Mouse (Mus musculus) frontal cortex, postnatal 10 days (tissue): ENCODE measurements around the gene Stat2.
A peak's percentile ranks its signal among the peaks of the same experiment; 100 is the strongest.
"Not testable (repeated sequence)": the region's sequence is repeated elsewhere in the genome, so short reads cannot be mapped to it uniquely, and the experiment has no call there.

ENCODE experiments used
- DNase-seq, 2 experiments: peaks; one replicate each; pipeline ENCODE4 v3.0.0; 2022; ENCODE audit warnings: low spot score in 2 of 2, mixed read lengths in 1 of 2

Gene Stat2

DNA sequence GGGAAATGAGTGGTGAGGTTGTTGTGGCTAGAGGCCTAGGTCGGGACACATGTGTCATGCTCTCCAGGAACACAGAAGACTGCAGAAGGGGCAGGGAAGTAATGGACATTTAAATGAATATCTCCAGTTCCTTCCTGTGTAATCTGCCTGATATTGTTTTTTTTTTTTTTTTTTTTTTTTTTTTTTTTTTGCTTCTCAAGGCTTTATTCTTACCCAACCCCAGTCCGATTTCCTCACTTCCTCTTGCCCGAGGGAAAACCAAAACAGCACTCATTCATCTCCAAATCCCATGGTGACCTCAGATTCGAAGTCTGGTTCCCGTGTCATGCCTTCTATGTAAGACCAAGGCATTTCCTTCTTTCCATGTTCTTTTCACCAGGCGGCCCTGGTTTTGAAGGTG is 27.9 kb downstream of the Stat2 start:
- DNase-seq: no peak

DNA sequence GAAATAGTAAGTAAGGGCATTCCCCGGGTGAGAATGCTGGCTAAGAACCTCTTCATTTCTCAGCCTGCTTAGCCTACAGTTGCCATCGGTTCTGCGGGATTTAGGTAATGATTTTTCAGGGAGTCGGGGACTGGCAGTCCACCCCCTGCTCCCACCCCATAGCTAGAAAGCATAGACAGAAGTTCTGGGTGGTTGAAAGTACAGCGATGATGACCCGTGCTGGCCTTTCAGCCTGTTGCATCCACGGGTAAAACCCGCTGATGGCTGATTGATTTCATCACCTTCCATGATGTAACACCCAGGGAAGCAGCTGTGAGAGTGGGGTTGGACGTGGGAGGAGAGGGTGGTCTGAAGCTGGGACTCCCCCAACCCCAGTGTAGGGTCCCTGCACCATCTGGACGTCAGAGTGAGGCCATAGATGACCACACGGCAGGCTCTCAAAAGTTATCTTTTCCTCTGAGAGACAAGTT is 28.4 kb downstream of the Stat2 start, which contains the start of gene Il23a:
Il23a (minus strand) TSS at position 51 of the 470 bp plus-strand sequence.
- no peak for DNase-seq

DNA sequence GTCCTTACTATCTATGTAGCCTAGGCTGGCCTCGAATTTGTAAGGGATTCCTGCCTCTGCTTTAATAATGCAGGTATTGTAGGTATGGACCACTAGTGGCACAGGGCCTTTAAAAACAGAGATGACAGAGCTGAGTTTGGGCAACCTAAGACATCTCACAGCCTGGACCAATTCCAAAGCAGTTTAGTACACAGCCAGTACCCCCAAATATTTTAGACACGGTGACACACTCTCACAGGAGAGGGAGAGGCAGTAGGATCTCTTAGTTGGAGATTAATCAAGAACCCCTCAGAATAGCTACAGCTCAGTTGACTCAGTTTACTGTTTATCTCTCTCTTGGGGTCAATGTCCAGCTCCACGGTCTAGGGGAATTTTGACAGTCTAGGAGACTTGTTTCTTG is 32.0 kb downstream of the Stat2 start:
- no peak for DNase-seq

- DNase-seq: no peak
Measured at GRCm38 (mm10) chr10:128302785-128303125, 32.4 kb downstream of the Stat2 start.

DNA sequence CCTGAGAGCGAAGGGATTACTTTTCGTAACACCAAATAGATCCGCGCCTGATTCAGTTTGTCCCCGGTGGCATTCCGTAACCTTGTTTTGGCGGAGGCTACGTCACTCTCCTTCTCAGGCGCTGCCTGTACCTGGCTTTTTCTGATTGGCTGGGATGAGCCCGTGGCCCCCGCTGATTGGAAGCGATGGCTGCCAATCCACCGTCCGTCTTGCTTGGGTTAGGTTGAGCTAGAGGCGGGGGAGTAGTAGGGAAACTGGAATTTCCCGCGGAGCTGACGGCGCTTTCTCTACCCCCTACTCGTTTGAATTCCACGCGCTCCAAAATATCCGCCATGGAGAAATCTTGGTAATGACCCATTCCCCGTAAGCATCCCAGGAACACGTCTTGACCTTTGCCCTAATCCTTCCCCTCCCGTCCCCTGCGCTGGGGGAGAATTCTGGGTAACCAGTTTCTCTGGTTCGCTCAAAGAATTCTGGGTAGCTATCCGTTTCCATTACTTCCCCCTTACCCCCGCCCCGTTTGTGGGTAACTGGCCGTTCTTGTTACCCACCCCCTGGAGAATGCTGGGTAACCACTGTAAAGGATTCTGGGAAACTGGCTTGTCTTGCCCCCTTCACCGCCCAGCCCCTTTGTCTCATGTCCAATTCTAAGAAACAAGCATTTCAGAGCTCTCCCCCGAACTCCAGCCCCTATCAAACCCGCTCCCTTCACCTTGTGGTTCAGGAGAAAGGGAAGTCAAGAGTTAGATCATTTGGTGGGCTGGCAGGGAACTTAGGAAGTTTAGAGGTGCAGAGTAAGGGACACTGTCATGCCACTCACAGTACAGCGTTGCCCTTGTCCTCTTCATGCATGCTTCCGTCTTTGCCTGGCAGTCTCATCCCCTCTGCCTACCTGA is 33.0 kb downstream of the Stat2 start, which contains the start of gene Pan2:
Pan2 (plus strand) TSS at position 210 of the 896 bp plus-strand sequence.
- DNase-seq: peak; percentile 100

GRCm38 (mm10) chr10:128309654-128310053 is 39.3 kb downstream of the Stat2 start:
- DNase-seq: no peak

DNA sequence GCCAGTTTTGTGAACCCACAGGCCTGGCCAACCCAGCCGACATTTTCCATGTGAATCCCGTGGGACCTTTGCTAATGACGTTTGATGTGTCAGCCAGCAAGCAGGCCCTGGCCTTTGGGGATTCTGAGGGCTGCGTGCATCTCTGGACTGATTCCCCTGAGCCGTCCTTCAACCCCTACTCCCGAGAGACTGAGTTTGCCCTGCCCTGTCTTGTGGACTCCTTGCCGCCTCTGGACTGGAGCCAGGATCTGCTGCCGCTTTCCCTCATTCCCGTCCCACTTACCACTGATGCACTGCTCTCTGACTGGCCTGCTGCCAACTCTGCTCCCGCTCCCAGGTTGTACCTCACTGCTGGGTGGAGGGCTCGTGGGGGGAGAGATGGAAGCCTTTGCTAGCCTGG is 39.8 kb downstream of the Stat2 start:
- no peak for DNase-seq

DNA sequence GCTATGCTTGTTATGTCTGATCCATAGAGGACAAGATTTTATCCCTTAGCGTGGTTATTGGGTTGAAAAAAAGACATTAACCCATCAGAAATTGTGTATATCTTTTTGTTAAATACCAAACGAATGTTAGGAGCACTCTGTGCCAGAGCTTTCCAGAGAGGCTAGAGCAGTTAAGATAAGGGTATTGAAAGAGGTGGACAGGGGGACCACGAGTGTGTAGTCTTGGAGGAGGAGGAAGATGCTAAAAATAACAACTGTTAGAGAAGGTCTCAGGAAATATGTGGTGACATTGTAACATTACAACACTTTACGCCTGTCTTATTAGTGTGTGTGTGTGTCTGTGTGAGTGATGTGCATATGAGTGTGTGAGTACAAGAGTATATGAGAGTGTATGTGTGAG is 40.5 kb downstream of the Stat2 start:
- no peak for DNase-seq

- no peak for DNase-seq
Measured at GRCm38 (mm10) chr10:128315578-128315977, 45.2 kb downstream of the Stat2 start.

GRCm38 (mm10) chr10:128321641-128322040 is 51.3 kb downstream of the Stat2 start:
- no peak for DNase-seq

DNA sequence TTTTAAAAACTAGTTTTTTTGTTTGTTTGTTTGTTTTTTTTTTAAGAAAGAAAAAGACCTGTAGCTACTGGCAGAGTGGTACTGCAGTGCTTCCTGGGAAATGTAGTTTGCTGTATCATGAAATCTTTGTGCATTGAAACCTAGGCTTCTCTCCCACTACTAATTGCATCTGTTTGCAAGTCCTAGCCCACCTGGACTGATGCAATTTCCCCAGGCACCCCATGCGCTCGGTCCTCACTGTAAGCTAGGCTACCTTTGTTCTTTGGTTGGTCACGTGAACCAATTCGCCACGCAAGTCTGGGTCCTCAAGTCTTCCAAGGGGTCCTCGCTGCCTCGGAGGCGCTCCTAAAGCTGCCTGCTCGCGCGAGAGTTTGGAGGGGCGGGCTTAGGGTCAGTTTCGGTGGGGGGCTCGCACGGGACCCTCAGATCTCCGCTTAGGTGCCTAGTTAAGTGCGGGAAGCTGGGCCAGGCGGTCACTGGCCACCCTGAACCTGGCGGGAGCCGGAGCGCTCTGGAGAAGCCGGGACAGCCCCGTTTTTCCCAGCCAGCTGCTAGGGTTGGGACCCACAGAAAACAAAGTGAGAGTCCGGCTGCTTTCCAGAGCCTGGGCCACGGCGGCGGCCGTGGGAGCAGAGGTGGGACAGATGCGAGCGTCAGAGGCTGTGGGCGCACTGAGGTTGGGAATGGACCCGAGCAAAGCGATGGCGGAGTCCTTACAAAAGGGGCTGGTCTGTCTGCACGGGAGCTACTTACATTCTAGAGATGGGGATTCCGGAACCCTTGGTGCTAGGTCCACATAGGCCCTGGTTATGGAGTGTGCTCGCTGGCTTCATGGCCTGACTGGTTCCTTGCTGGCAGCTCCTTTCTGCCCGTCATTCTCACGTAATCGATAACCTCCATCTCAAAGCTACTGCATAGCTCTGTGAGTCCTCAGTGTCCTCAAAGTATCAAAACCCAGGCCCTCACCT is 52.1 kb downstream of the Stat2 start, which contains the start of gene Cnpy2:
Cnpy2 (plus strand) TSS at position 319 of the 968 bp plus-strand sequence.
- DNase-seq: peak; percentile 84 to 88

DNA sequence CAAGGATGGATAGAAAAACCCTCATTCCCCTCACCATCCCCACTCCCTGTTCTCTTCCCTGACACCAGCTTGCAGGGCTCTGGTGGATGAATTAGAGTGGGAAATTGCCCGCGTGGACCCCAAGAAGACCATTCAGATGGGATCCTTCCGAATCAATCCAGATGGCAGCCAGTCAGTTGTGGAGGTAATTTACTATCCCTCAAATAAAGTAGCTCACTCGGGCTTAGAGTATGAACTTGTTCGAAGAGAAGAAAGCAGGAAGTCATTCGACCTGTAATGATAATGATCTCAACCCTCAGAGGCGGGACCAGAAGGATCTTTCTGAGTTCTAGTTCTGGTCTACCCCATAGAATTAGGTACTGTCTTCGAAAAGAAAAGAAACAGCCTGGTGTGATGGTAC is 53.2 kb downstream of the Stat2 start:
- no peak for DNase-seq

DNA sequence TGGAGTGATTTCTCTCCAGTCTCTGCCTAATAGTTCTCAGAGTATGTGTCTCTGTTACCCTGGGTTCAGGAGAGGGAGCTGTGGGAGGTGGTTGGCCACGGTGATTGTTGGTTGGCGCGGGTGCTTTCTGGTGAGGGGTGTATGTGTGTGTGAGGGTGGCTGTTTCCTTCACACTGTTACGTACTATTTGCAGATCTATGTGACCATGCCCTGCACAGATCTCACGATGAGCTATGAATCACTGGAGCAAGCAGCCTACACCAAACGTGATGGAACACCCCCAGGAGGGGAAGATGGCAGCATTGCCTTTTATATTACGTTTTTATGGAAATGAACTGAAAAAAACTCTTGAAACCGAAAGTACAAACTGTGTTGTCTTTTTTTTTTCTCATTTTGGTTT is 56.5 kb downstream of the Stat2 start:
- no peak for DNase-seq

DNA sequence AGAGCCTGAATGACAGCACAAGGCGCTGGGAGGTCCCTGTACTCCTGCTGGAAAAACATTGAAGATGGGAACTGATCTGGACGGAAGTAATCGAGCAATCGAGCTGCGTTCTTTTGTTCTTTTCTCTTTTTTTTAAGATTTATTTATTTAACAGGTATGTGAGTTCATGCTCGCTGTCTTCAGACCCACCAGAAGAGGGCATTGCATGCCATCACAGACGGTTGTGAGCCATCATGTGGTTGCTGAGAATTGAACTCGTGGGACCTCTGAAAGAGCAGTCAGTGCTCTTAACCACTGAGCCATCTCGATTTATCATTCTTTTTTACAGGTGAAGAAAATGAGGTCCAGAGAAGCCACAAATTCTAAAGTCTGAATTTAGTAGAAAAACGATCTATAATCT is 57.3 kb downstream of the Stat2 start:
- DNase-seq: no peak

DNA sequence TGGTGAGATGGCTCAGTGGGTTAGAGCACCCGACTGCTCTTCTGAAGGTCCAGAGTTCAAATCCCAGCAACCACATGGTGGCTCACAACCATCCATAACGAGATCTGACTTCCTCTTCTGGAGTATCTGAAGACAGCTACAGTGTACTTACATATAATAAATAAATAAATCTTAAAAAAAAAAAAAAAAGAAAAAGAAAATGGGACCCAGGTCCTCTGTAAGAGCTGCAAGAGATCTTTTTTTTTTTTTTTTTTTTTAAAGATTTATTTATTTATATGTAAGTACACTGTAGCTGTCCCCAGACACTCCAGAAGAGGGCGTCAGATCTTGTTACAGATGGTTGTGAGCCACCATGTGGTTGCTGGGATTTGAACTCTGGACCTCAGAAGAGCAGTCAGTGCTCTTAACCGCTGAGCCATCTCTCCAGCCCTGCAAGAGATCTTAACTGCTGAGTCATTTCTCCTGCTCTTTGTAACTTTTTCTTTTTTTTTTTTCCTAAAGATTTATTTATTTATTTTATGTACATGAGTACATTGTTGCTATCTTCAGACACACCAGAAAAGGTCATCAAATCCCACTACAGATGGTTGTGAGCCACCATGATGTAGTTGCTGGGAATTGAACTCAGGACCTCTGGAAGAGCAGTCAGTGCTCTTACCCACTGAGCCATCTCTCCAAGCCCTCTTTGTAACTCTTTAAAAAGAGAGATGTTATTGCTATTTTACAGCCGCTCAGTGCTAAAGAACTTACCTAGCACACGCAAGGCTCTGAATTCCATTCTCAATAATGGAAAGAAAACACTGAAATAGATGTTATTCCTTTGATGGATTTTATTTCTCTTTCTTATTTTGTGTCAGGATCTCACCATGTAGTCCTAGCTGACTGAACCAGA is 62.2 kb downstream of the Stat2 start:
- DNase-seq: not testable (repeated sequence)

DNA sequence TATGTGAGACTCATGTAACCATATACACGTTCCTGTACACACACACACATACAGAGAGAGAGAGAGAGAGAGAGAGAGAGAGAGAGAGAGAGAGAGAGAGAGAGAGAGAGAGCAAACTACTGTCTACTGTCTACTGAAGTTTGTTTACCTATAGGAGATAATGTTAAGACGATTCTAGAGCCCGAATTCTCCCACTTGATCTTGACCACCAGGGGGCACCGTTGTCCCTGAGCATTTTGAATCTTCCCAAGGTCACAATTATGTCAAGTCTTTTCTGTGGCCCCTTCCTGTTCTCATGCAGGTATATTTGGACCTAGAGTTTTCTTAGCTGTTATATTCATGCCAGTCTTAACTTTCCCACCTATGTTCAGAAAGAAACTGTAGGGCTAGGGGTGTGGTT is 65.2 kb downstream of the Stat2 start:
- DNase-seq: peak in 1 of 2 experiments; percentile 47

DNA sequence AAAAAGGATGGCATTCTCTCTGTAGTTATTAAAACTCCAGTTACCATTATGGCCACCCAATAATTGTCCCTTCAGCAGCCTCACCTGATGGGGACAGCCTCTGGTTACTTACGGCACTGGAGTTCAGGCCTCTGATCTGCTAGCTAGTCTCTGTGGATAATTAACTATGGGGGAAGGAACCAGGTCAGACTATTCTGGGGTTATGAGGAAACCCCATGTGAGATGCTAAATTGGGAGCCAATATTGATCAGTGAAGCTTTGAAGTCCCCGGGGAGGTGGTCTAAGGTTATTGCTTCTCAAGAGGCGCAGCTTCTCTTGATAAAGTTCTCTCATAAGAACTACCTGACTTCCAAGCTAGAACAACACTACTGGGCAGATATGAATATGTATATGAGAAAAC is 65.8 kb downstream of the Stat2 start:
- no peak for DNase-seq

GRCm38 (mm10) chr10:128336597-128336996 is 66.2 kb downstream of the Stat2 start:
- no peak for DNase-seq

GRCm38 (mm10) chr10:128337306-128338181 is 67.2 kb downstream of the Stat2 start, which contains the start of gene Cs:
Cs (plus strand) TSS chr10:128337734.
- peak; percentile 93 to 95 for DNase-seq

GRCm38 (mm10) chr10:128338415-128338814 is 68.1 kb downstream of the Stat2 start:
- DNase-seq: no peak
